Mouse (Mus musculus) limb, embryonic 12.5 days (tissue): Measurements from ENCODE around the gene A930018P22Rik. TPM values are rescaled to one million over a fixed set of nuclear protein-coding genes. Genes with fewer than 3 reads are reported as not detected.
"Not testable (repeated sequence)": the region's sequence is repeated elsewhere in the genome, so short reads cannot be mapped to it uniquely, and the experiment has no call there.

Experiments
- ATAC-seq: fragments of 200-750 bp; cut with Nextera tagmentation; 2 replicates; pipeline ENCODE4 v1.8.0; 2017; ENCODE audit warnings: low read depth, moderate TSS enrichment; ENCODE audit not compliant: insufficient number of reproducible peaks, insufficient read depth, low FRiP score, low TSS enrichment
- H3K27ac ChIP-seq: fragments of 300-500 bp; sonication (generic); 2 replicates; pipeline ENCODE4 v1.5.1; 2016; ENCODE audit warnings: mild to moderate bottlenecking, moderate library complexity
- H3K27me3 ChIP-seq: fragments of 300-500 bp; sonication (generic); 2 replicates; pipeline ENCODE4 v1.6.1; 2016; ENCODE audit warnings: mild to moderate bottlenecking, moderate library complexity
- H3K36me3 ChIP-seq: fragments of 300-500 bp; sonication (generic); 2 replicates; pipeline ENCODE4 v1.6.1; 2016; ENCODE audit warnings: mild to moderate bottlenecking, moderate library complexity
- H3K4me1 ChIP-seq: fragments of 300-500 bp; sonication (generic); replicated peaks from 2 replicates; pipeline ENCODE4 v1.6.1; 2016
- H3K4me2 ChIP-seq: fragments of 300-500 bp; sonication (generic); 2 replicates; pipeline ENCODE4 v1.6.1; 2016; ENCODE audit warnings: mild to moderate bottlenecking, moderate library complexity
- H3K4me3 ChIP-seq: fragments of 300-500 bp; sonication (generic); replicated peaks from 2 replicates; pipeline ENCODE4 v1.5.1; 2016; ENCODE audit warnings: mild to moderate bottlenecking
- H3K9ac ChIP-seq: fragments of 300-500 bp; sonication (generic); replicated peaks from 2 replicates; pipeline ENCODE4 v1.6.1; 2016; ENCODE audit warnings: mild to moderate bottlenecking, moderate library complexity
- H3K9me3 ChIP-seq: fragments of 300-500 bp; sonication (generic); 2 replicates; pipeline ENCODE4 v1.6.1; 2016; ENCODE audit warnings: mild to moderate bottlenecking, moderate library complexity
- WGBS: fragments of 180-500 bp; shearing (Covaris S2); methylation state at CpG from one replicate; pipeline ENCODE4 v1.1.7; 2016; 5-methylcytosine and 5-hydroxymethylcytosine counted together
- polyA plus RNA-seq: library from polyadenylated mRNA; unstranded; fragments of >200 nt; fragmentation: Nextera tagmentation; extraction: Ambion mirVana; gene quantifications from 2 replicates; pipeline ENCODE4 v1.2.1, GENCODE M21; 2016

Gene A930018P22Rik
- polyA plus RNA-seq, 1 experiment from 2014 or later: not detected

GRCm38 (mm10) chr2:104098529-104099230, 23.9 kb upstream of the A930018P22Rik start:
- Histone ChIP-seq H3K9ac (no peak overlapping the region), H3K36me3 (no peaks in the 10 kb centered on the region), H3K27ac (no peak overlapping the region; the same call in 1 of the 2 replicates), H3K4me2 (no peak overlapping the region), H3K4me1 (peaks cover 12% of the 10 kb centered on the region), H3K27me3 (no peaks in the 10 kb centered on the region), H3K4me3 (no peak overlapping the region), H3K9me3 (no peaks in the 10 kb centered on the region)
- 42% methylated on average over 3 of the region's 3 CpGs for WGBS
- no peak for ATAC-seq

- H3K4me1 ChIP-seq: peaks cover 12% of the 10 kb centered on the region
- WGBS: 91% methylated on average over 2 of the region's 2 CpGs
- H3K27me3 ChIP-seq: no peaks in the 10 kb centered on the region
- H3K9me3 ChIP-seq: no peaks in the 10 kb centered on the region
- H3K27ac ChIP-seq: no peak overlapping the region
- H3K4me3 ChIP-seq: no peak overlapping the region
- ATAC-seq: no peak
- H3K4me2 ChIP-seq: no peak overlapping the region
- H3K9ac ChIP-seq: no peak overlapping the region
- H3K36me3 ChIP-seq: no peaks in the 10 kb centered on the region
Observed at GRCm38 (mm10) chr2:104099231-104099585, 23.4 kb upstream of the A930018P22Rik start.

GRCm38 (mm10) chr2:104099946-104100345, 22.6 kb upstream of the A930018P22Rik start:
- H3K4me2 ChIP-seq: no peak overlapping the region
- H3K9ac ChIP-seq: no peak overlapping the region
- no peak for ATAC-seq
- H3K9me3 ChIP-seq: no peaks in the 10 kb centered on the region
- 61% methylated on average over 1 of the region's 1 CpGs for WGBS
- no peak overlapping the region for H3K4me3 ChIP-seq
- no peak overlapping the region for H3K27ac ChIP-seq
- H3K27me3 ChIP-seq: no peaks in the 10 kb centered on the region
- H3K4me1 ChIP-seq: peaks cover 12% of the 10 kb centered on the region
- no peaks in the 10 kb centered on the region for H3K36me3 ChIP-seq

GRCm38 (mm10) chr2:104104800-104105199, 17.8 kb upstream of the A930018P22Rik start:
- 85% methylated on average over 6 of the region's 6 CpGs for WGBS
- no peak overlapping the region for H3K9ac ChIP-seq
- ATAC-seq: no peak
- H3K27ac ChIP-seq: no peak overlapping the region
- H3K4me1 ChIP-seq: no peaks in the 10 kb centered on the region
- no peaks in the 10 kb centered on the region for H3K9me3 ChIP-seq
- no peaks in the 10 kb centered on the region for H3K36me3 ChIP-seq
- no peak overlapping the region for H3K4me3 ChIP-seq
- H3K27me3 ChIP-seq: no peaks in the 10 kb centered on the region
- no peak overlapping the region for H3K4me2 ChIP-seq

GRCm38 (mm10) chr2:104109021-104109420, 13.5 kb upstream of the A930018P22Rik start:
- H3K9ac ChIP-seq: not testable (repeated sequence)
- WGBS: 52% methylated on average over 2 of the region's 2 CpGs

GRCm38 (mm10) chr2:104109528-104109927, 13.0 kb upstream of the A930018P22Rik start:
- Histone ChIP-seq H3K27ac (no peak overlapping the region), H3K4me2 (no peak overlapping the region), H3K27me3 (no peaks in the 10 kb centered on the region), H3K36me3 (no peaks in the 10 kb centered on the region), H3K9me3 (no peaks in the 10 kb centered on the region), H3K4me3 (no peak overlapping the region), H3K4me1 (no peaks in the 10 kb centered on the region), H3K9ac (no peak overlapping the region)
- 58% methylated on average over 2 of the region's 2 CpGs for WGBS
- no peak for ATAC-seq

More at GRCm38 (mm10) chr2:104109021-104109420, 13.5 kb upstream of the A930018P22Rik start:
- H3K4me2 ChIP-seq, ATAC-seq, H3K36me3 ChIP-seq, H3K27ac ChIP-seq, H3K4me3 ChIP-seq, H3K27me3 ChIP-seq, H3K4me1 ChIP-seq, H3K9me3 ChIP-seq: not testable (repeated sequence)

- H3K4me1 ChIP-seq: no peaks in the 10 kb centered on the region
- no peak overlapping the region for H3K27ac ChIP-seq
- H3K9ac ChIP-seq: no peak overlapping the region
- no peaks in the 10 kb centered on the region for H3K9me3 ChIP-seq
- no peak overlapping the region for H3K4me3 ChIP-seq
- no peaks in the 10 kb centered on the region for H3K27me3 ChIP-seq
- no peaks in the 10 kb centered on the region for H3K36me3 ChIP-seq
- ATAC-seq: no peak
- H3K4me2 ChIP-seq: no peak overlapping the region
- 80% methylated on average over 4 of the region's 4 CpGs for WGBS
Observed at GRCm38 (mm10) chr2:104110031-104110430, 12.5 kb upstream of the A930018P22Rik start.

- H3K9me3 ChIP-seq, H3K4me2 ChIP-seq, H3K9ac ChIP-seq, H3K27me3 ChIP-seq, H3K36me3 ChIP-seq, H3K27ac ChIP-seq, H3K4me3 ChIP-seq, H3K4me1 ChIP-seq, ATAC-seq: not testable (repeated sequence)
- no CpG with 5 or more reads among the region's 1 CpGs for WGBS
Observed at GRCm38 (mm10) chr2:104111170-104111797, 11.3 kb upstream of the A930018P22Rik start.

GRCm38 (mm10) chr2:104113563-104113962, 9.0 kb upstream of the A930018P22Rik start:
- H3K4me3 ChIP-seq, H3K4me1 ChIP-seq, H3K9me3 ChIP-seq, H3K4me2 ChIP-seq, H3K27me3 ChIP-seq, H3K9ac ChIP-seq, ATAC-seq, H3K36me3 ChIP-seq, H3K27ac ChIP-seq: not testable (repeated sequence)

GRCm38 (mm10) chr2:104114898-104115297, 7.7 kb upstream of the A930018P22Rik start:
- Histone ChIP-seq H3K4me2 (no peak overlapping the region), H3K9ac (no peak overlapping the region), H3K9me3 (no peaks in the 10 kb centered on the region), H3K4me1 (no peaks in the 10 kb centered on the region), H3K27ac (no peak overlapping the region), H3K27me3 (no peaks in the 10 kb centered on the region), H3K36me3 (no peaks in the 10 kb centered on the region), H3K4me3 (no peak overlapping the region)
- no peak for ATAC-seq
- 90% methylated on average over 3 of the region's 3 CpGs for WGBS

- H3K36me3 ChIP-seq: not testable (repeated sequence)
Observed at GRCm38 (mm10) chr2:104117173-104117572, 5.4 kb upstream of the A930018P22Rik start.

GRCm38 (mm10) chr2:104119097-104119496, 3.5 kb upstream of the A930018P22Rik start:
- WGBS: 64% methylated on average over 1 of the region's 1 CpGs
- Histone ChIP-seq H3K4me2 (no peak overlapping the region), H3K4me3 (no peak overlapping the region), H3K9me3 (no peaks in the 10 kb centered on the region), H3K27ac (no peak overlapping the region), H3K27me3 (peaks cover 15% of the 10 kb centered on the region), H3K4me1 (peaks cover 8% of the 10 kb centered on the region), H3K36me3 (no peaks in the 10 kb centered on the region), H3K9ac (no peak overlapping the region)
- no peak for ATAC-seq

More at GRCm38 (mm10) chr2:104117173-104117572, 5.4 kb upstream of the A930018P22Rik start:
- not testable (repeated sequence) for H3K27me3 ChIP-seq, H3K27ac ChIP-seq, H3K9me3 ChIP-seq, H3K4me1 ChIP-seq, ATAC-seq, H3K9ac ChIP-seq, H3K4me3 ChIP-seq, H3K4me2 ChIP-seq
